Mouse (Mus musculus) kidney, postnatal 10 days (tissue): ENCODE results near the gene Cyp24a1.

Experiments used
- DNase-seq: peaks from one replicate; pipeline ENCODE4 v3.0.0; 2021; ENCODE audit warnings: mixed read lengths

The Cyp24a1 gene

DNA sequence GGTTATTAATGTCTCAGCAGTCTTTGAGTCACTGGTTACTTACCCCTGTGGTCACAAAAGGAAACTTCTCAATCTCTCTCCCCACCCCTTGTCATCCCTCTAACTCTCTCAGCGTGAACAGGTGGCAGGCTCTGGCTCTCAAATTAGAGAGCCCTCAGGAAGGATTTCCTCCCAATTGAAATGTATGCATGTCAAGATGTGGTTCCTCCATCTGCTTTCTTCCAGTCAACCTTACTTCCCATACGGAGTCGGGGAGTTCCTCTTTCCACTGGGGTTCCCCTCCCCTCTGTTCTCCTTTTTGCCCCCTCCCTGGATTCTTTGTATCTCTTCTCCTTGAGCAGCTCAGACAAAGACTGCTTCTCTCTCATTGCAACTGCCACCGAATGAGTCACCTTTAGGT is 60.7 kb downstream of the Cyp24a1 start:
- DNase-seq = no peak
